Mouse (Mus musculus) brain, adult 10 weeks (tissue): ENCODE measurements around the gene Mapk14. TPM values are rescaled to one million over a fixed set of nuclear protein-coding genes. Genes with fewer than 3 reads are reported as not detected.

ENCODE experiments used
- polyA plus RNA-seq: library from polyadenylated mRNA; stranded (reverse); fragments of 350-450 nt; fragmentation: Illumina TruSeq; extraction: RNeasy Lipid Tissue Mini Kit (QIAGEN cat#74804); gene quantifications from one replicate; pipeline ENCODE4 v1.2.3, GENCODE M21; 2015; ENCODE audit warnings: low read depth, low replicate concordance

The Mapk14 gene
- 74.2 TPM for polyA plus RNA-seq

DNA sequence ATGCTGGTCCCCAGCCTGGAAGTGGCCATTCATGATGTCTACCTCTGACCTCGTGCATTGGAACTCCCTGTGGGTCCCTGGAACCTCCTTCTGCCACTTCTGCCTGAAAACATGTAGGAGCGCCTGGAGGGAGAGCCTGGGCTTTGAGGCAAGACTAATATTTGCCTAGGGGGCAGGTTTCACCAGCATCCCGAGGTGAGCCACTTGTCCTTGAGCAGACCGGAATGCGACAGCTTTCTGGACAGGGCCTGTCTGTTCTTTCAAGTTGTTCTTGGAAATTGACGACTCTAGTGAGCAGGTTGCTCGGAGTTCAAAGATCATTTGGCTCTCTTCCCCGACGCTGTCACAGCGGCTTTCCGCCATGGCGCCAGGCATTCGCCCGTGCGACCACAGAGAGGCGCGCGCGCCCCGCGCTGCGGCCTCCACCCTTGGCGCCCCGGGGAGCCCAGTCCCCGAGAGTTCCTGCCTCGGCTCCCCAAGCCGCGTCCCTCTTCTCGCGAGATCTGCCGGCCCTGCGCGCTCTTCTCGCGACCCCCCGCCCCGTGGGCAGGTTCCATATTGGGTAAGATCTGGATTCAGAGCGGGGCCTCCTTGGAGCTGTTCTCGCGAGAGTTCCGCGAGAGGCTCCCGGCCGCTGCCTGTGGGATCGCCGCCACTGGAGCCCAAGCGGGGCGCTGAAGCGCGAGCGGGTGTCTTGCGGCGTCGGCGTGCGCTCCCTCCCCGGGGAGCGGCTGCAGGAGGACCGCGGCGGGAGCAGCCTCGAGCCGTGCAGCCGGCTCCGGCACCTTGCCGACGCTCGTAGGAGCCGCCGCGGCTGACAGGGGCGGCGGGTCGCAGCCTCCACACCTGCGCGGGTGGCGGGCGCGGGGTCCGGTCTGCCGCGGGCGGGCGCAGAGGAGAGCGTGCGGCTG is at the start of gene Mapk14:
TSS of gene Mapk14 (plus strand) at position 554 of the 911 bp plus-strand sequence.

DNA sequence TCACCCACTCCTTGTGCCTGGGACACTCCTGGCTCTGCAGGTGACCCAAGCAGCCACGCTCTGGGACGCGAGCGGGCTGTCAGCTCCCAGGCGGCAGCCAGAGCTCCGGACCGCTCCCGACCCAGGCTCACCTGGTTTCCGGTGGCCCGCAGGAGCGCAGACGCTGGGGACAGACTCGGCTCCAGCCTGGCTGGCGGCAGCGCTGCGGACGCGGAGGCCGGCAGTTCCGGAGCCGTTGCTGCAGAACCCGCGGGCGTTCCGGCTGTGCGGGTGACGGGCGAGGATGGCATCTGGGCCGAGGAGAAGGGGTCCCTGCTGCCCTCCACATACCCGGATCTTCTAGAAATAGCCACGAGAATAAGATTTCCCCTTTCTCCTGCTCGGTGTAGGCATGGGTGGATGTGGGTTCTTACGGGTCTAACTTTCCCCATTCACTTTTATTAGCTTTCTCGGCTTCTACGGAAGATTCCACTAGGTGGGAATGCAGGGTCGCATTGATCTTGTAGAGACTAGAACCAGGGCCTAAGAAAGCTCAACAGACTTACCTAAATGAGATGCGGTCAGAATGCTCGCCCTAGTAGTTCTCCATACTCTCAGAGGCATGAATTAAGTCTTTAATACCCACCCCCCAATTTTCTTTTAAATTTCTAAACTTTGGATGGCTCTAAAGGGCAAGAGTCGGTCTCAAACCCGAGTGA is 1.4 kb upstream of the Mapk14 start, which contains the start of gene Slc26a8:
TSS of gene Slc26a8 (minus strand) at position 648 of the 698 bp plus-strand sequence.

DNA sequence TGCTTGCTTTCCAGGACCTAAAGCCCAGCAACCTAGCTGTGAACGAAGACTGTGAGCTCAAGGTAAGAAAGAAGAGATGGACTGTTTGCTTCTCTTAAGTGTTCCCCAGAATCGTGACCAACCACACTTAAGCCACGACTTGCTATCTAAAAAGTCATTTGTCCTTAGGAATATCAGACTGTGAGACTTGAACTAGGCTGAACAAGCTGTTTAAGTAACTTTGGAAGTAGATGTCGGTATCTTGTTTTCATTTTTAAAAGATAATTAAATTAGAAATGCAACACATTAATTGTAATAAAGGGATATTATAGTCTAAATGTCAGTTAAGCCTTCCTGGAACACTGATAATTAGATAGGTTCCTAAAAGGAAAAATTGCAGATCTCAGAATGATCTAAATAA is 34.7 kb downstream of the Mapk14 start, which contains the start of gene AC170998.1:
TSS of gene AC170998.1 (plus strand) at position 301 of the 400 bp plus-strand sequence.

DNA sequence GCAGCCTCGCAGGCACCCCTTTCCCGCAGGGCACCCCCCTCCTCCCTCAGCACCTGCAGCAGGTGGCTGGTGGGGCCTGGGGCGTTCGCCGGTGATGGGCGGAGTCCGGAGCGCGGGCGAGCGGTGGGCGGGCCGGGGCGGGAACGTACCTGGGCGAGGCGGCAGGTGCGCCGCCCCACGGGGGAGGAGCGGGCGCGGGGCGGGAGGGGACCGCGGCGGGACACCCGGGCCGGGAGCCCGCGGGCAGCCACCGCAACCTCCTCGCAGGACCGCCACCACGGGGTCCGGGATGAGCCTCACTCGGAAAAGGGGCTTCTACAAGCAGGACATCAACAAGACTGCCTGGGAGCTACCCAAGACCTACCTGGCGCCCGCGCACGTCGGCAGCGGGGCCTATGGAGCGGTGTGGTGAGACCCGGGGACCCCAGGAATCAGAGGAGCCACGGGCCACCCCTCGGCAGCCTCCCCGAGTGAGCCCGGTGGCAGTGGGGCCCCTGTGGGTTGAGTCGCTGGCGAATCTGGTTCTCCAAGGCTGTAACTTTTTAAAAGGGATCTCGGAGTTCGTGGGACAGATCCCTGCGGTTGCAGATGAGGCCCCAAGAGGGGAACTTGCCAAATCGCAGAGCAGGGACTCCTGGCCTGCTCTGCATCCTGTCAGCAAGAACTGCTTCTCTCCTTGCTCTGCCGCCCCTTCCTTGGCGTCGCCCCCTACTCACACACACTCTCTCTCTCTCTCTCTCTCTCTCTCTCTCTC is 78.2 kb downstream of the Mapk14 start, which contains the start of gene Mapk13:
TSS of gene Mapk13 (plus strand) at position 177 of the 754 bp plus-strand sequence.

Other genes with a start within 250 kb of the Mapk14 start
- 18.4 TPM for gene Fkbp5, start 173.8 kb upstream of the Mapk14 start, polyA plus RNA-seq
- not detected for gene Armc12, start 160.5 kb upstream of the Mapk14 start, polyA plus RNA-seq
- not detected for gene Clpsl2, start 141.9 kb upstream of the Mapk14 start, polyA plus RNA-seq
- gene Clps, start 130.6 kb upstream of the Mapk14 start, polyA plus RNA-seq, result not detected
- 5.4 TPM for gene Lhfpl5, start 115.7 kb upstream of the Mapk14 start, polyA plus RNA-seq
- gene Srpk1, start 68.6 kb upstream of the Mapk14 start, polyA plus RNA-seq, result 63.2 TPM
- gene Slc26a8, start 1.1 kb upstream of the Mapk14 start, polyA plus RNA-seq, result 5.1 TPM
- gene AC170998.1, start 34.8 kb downstream of the Mapk14 start, polyA plus RNA-seq, result 1.5 TPM
- 0.76 TPM for gene Mapk13, start 78.0 kb downstream of the Mapk14 start, polyA plus RNA-seq
- 24.6 TPM for gene Brpf3, start 109.8 kb downstream of the Mapk14 start, polyA plus RNA-seq
- gene Pnpla1, start 167.1 kb downstream of the Mapk14 start, polyA plus RNA-seq, result 0.25 TPM
- 4.6 TPM for gene 4930539E08Rik, start 224.0 kb downstream of the Mapk14 start, polyA plus RNA-seq